Mouse (Mus musculus) small intestine, adult 2 months (tissue): ENCODE measurements at regions not wholly inside any gene's neighbourhood (a gene's known extent, or its start where the extent isn't known, plus 50 kb on each side); places are given as distances from the start of the nearest gene placed in this dataset.

Source experiments
- CTCF ChIP-seq: fragments of 200-500 bp; IDR thresholded peaks from 2 replicates; pipeline ENCODE4 v1.5.1; 2012; ENCODE audit warnings: low read depth, mild to moderate bottlenecking, control low read depth, inconsistent platforms, low read length, moderate library complexity, mixed read lengths; ENCODE audit not compliant: insufficient replicate concordance, insufficient read length; ENCODE audit errors: extremely low read depth
- POLR2A ChIP-seq: fragments of 200-500 bp; IDR thresholded peaks from 2 replicates; pipeline ENCODE4 v1.6.1; 2012; ENCODE audit warnings: low read depth, mild to moderate bottlenecking, control low read depth, inconsistent platforms, low read length, moderate library complexity

DNA sequence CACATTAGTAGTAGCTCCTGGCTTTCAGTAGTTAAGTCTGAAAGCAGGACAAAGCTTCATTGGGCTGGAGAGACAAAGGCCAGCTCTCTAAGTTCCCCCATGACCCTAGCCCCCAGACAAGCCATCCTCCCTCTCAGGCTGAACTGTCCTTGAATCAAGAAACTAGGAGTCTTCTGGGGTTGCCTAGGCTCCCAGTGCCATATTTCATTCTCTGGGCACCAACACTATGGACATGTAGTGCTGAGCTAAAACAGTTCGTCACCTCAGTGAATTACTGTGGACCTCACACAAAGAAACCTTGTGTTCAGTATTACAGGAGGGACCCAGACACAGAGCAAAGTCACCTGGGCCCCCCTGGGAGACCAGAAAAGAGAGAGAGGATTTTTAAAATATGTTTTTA is 91.7 kb upstream of the Nsun2 start:
- TF ChIP-seq CTCF: no peak
- TF ChIP-seq POLR2A: no peak
